Mouse (Mus musculus): ENCODE data around the gene Fam19a1. TPM values are rescaled to one million over a fixed set of nuclear protein-coding genes. Genes with fewer than 3 reads are reported as not detected.
A peak's percentile ranks its signal among the peaks of the same experiment; 100 is the strongest.

Fam19a1 gene
- polyA plus RNA-seq, 1 experiment from 2014 or later, result 7.0 TPM

- Histone ChIP-seq H3K4me2 (ENCODE audit: low read depth, low read length) (no peak overlapping the region), H3K9ac (ENCODE audit: low read length) (no peak overlapping the region), H3K4me1 (ENCODE audit: control insufficient read depth, insufficient read depth, low read length) (no peaks in the 10 kb centered on the region), H3K4me3 (replicated peaks; ENCODE audit: low read length) (no peak overlapping the region), H3K36me3 (ENCODE audit: control insufficient read depth, insufficient read depth, low read length) (no peaks in the 10 kb centered on the region), H3K27me3 (ENCODE audit: control insufficient read depth, insufficient read depth, low read length) (no peaks in the 10 kb centered on the region), H3K9me3 (replicated peaks; ENCODE audit: control insufficient read depth, low read length) (no peaks in the 10 kb centered on the region), H3K27ac (ENCODE audit: low read length) (no peak overlapping the region)
- 65% methylated on average over 2 of the region's 2 CpGs for WGBS
- no peak for ATAC-seq (ENCODE audit: insufficient read depth, low FRiP score)
Observed at GRCm38 (mm10) chr6:96435545-96435944, 322.6 kb downstream of the Fam19a1 start.

- WGBS, result 50% methylated on average over 3 of the region's 3 CpGs
- no peak for ATAC-seq (ENCODE audit: insufficient read depth, low FRiP score)
Observed at GRCm38 (mm10) chr6:96437814-96438213, 324.9 kb downstream of the Fam19a1 start.

GRCm38 (mm10) chr6:96439419-96439818, 326.5 kb downstream of the Fam19a1 start:
- ATAC-seq (ENCODE audit: insufficient read depth, low FRiP score), result no peak
- H3K27ac ChIP-seq (ENCODE audit: low read length), result no peak overlapping the region

More at GRCm38 (mm10) chr6:96437814-96438213, 324.9 kb downstream of the Fam19a1 start:
- Histone ChIP-seq H3K4me2 (ENCODE audit: low read depth, low read length) (no peak overlapping the region), H3K4me3 (replicated peaks; ENCODE audit: low read length) (no peak overlapping the region), H3K9ac (ENCODE audit: low read length) (no peak overlapping the region), H3K9me3 (replicated peaks; ENCODE audit: control insufficient read depth, low read length) (no peaks in the 10 kb centered on the region), H3K27me3 (ENCODE audit: control insufficient read depth, insufficient read depth, low read length) (no peaks in the 10 kb centered on the region), H3K36me3 (ENCODE audit: control insufficient read depth, insufficient read depth, low read length) (no peaks in the 10 kb centered on the region), H3K4me1 (ENCODE audit: control insufficient read depth, insufficient read depth, low read length) (no peaks in the 10 kb centered on the region), H3K27ac (ENCODE audit: low read length) (no peak overlapping the region)

GRCm38 (mm10) chr6:96441971-96442370, 329.0 kb downstream of the Fam19a1 start:
- H3K27ac ChIP-seq (ENCODE audit: low read length), result no peak overlapping the region
- H3K27me3 ChIP-seq (ENCODE audit: control insufficient read depth, insufficient read depth, low read length), result no peaks in the 10 kb centered on the region
- no peaks in the 10 kb centered on the region for H3K4me1 ChIP-seq (ENCODE audit: control insufficient read depth, insufficient read depth, low read length)
- H3K4me2 ChIP-seq (ENCODE audit: low read depth, low read length), result no peak overlapping the region
- 90% methylated on average over 3 of the region's 3 CpGs for WGBS
- H3K9ac ChIP-seq (ENCODE audit: low read length), result no peak overlapping the region
- no peaks in the 10 kb centered on the region for H3K36me3 ChIP-seq (ENCODE audit: control insufficient read depth, insufficient read depth, low read length)
- no peaks in the 10 kb centered on the region for H3K9me3 ChIP-seq (replicated peaks; ENCODE audit: control insufficient read depth, low read length)
- no peak overlapping the region for H3K4me3 ChIP-seq (replicated peaks; ENCODE audit: low read length)
- ATAC-seq (ENCODE audit: insufficient read depth, low FRiP score), result no peak

More at GRCm38 (mm10) chr6:96439419-96439818, 326.5 kb downstream of the Fam19a1 start:
- Histone ChIP-seq H3K4me3 (replicated peaks; ENCODE audit: low read length) (no peak overlapping the region), H3K4me1 (ENCODE audit: control insufficient read depth, insufficient read depth, low read length) (no peaks in the 10 kb centered on the region), H3K9me3 (replicated peaks; ENCODE audit: control insufficient read depth, low read length) (no peaks in the 10 kb centered on the region), H3K4me2 (ENCODE audit: low read depth, low read length) (no peak overlapping the region), H3K9ac (ENCODE audit: low read length) (no peak overlapping the region), H3K27me3 (ENCODE audit: control insufficient read depth, insufficient read depth, low read length) (no peaks in the 10 kb centered on the region), H3K36me3 (ENCODE audit: control insufficient read depth, insufficient read depth, low read length) (no peaks in the 10 kb centered on the region)
- WGBS, result 61% methylated on average over 2 of the region's 2 CpGs

- Histone ChIP-seq H3K4me1 (ENCODE audit: control insufficient read depth, insufficient read depth, low read length) (no peaks in the 10 kb centered on the region), H3K4me3 (replicated peaks; ENCODE audit: low read length) (no peak overlapping the region), H3K36me3 (ENCODE audit: control insufficient read depth, insufficient read depth, low read length) (no peaks in the 10 kb centered on the region), H3K9ac (ENCODE audit: low read length) (no peak overlapping the region), H3K9me3 (replicated peaks; ENCODE audit: control insufficient read depth, low read length) (no peaks in the 10 kb centered on the region), H3K4me2 (ENCODE audit: low read depth, low read length) (no peak overlapping the region), H3K27ac (ENCODE audit: low read length) (no peak overlapping the region), H3K27me3 (ENCODE audit: control insufficient read depth, insufficient read depth, low read length) (no peaks in the 10 kb centered on the region)
- 80% methylated on average over 4 of the region's 4 CpGs for WGBS
- ATAC-seq (ENCODE audit: insufficient read depth, low FRiP score), result no peak
Observed at GRCm38 (mm10) chr6:96447466-96447865, 334.5 kb downstream of the Fam19a1 start.

GRCm38 (mm10) chr6:96456266-96456665, 343.3 kb downstream of the Fam19a1 start:
- H3K4me3 ChIP-seq (replicated peaks; ENCODE audit: low read length), result no peak overlapping the region
- ATAC-seq (ENCODE audit: insufficient read depth, low FRiP score), result no peak
- no peaks in the 10 kb centered on the region for H3K36me3 ChIP-seq (ENCODE audit: control insufficient read depth, insufficient read depth, low read length)
- no peak overlapping the region for H3K27ac ChIP-seq (ENCODE audit: low read length)
- H3K4me1 ChIP-seq (ENCODE audit: control insufficient read depth, insufficient read depth, low read length), result no peaks in the 10 kb centered on the region
- H3K27me3 ChIP-seq (ENCODE audit: control insufficient read depth, insufficient read depth, low read length), result no peaks in the 10 kb centered on the region
- H3K9ac ChIP-seq (ENCODE audit: low read length), result no peak overlapping the region
- H3K4me2 ChIP-seq (ENCODE audit: low read depth, low read length), result no peak overlapping the region
- H3K9me3 ChIP-seq (replicated peaks; ENCODE audit: control insufficient read depth, low read length), result no peaks in the 10 kb centered on the region
- 66% methylated on average over 1 of the region's 1 CpGs for WGBS

- no peak overlapping the region for H3K9ac ChIP-seq (ENCODE audit: low read length)
- H3K27me3 ChIP-seq (ENCODE audit: control insufficient read depth, insufficient read depth, low read length), result no peaks in the 10 kb centered on the region
- no peak overlapping the region for H3K4me2 ChIP-seq (ENCODE audit: low read depth, low read length)
- H3K27ac ChIP-seq (ENCODE audit: low read length), result peak overlapping the region; percentile 52; the same call in 1 of the 2 replicates
- H3K4me1 ChIP-seq (ENCODE audit: control insufficient read depth, insufficient read depth, low read length), result no peaks in the 10 kb centered on the region
- no peak overlapping the region for H3K4me3 ChIP-seq (replicated peaks; ENCODE audit: low read length)
- H3K36me3 ChIP-seq (ENCODE audit: control insufficient read depth, insufficient read depth, low read length), result no peaks in the 10 kb centered on the region
- ATAC-seq (ENCODE audit: insufficient read depth, low FRiP score), result peak; percentile 94; the same call in 1 of the 2 replicates
- 48% methylated on average over 6 of the region's 6 CpGs for WGBS
- H3K9me3 ChIP-seq (replicated peaks; ENCODE audit: control insufficient read depth, low read length), result no peaks in the 10 kb centered on the region
Observed at GRCm38 (mm10) chr6:96457590-96458259, 344.8 kb downstream of the Fam19a1 start.

- H3K27ac ChIP-seq (ENCODE audit: low read length), result no peak overlapping the region
- no peak overlapping the region for H3K4me3 ChIP-seq (replicated peaks; ENCODE audit: low read length)
- H3K9ac ChIP-seq (ENCODE audit: low read length), result no peak overlapping the region
- 65% methylated on average over 4 of the region's 4 CpGs for WGBS
- H3K4me2 ChIP-seq (ENCODE audit: low read depth, low read length), result no peak overlapping the region
- ATAC-seq (ENCODE audit: insufficient read depth, low FRiP score), result no peak
- H3K4me1 ChIP-seq (ENCODE audit: control insufficient read depth, insufficient read depth, low read length), result no peaks in the 10 kb centered on the region
- no peaks in the 10 kb centered on the region for H3K9me3 ChIP-seq (replicated peaks; ENCODE audit: control insufficient read depth, low read length)
- no peaks in the 10 kb centered on the region for H3K36me3 ChIP-seq (ENCODE audit: control insufficient read depth, insufficient read depth, low read length)
- no peaks in the 10 kb centered on the region for H3K27me3 ChIP-seq (ENCODE audit: control insufficient read depth, insufficient read depth, low read length)
Observed at GRCm38 (mm10) chr6:96459041-96459440, 346.1 kb downstream of the Fam19a1 start.

- H3K9ac ChIP-seq (ENCODE audit: low read length), result no peak overlapping the region
- no peaks in the 10 kb centered on the region for H3K4me1 ChIP-seq (ENCODE audit: control insufficient read depth, insufficient read depth, low read length)
- WGBS, result 45% methylated on average over 5 of the region's 5 CpGs
- no peaks in the 10 kb centered on the region for H3K36me3 ChIP-seq (ENCODE audit: control insufficient read depth, insufficient read depth, low read length)
- H3K27me3 ChIP-seq (ENCODE audit: control insufficient read depth, insufficient read depth, low read length), result no peaks in the 10 kb centered on the region
- H3K4me3 ChIP-seq (replicated peaks; ENCODE audit: low read length), result no peak overlapping the region
- H3K9me3 ChIP-seq (replicated peaks; ENCODE audit: control insufficient read depth, low read length), result no peaks in the 10 kb centered on the region
- no peak overlapping the region for H3K4me2 ChIP-seq (ENCODE audit: low read depth, low read length)
- no peak overlapping the region for H3K27ac ChIP-seq (ENCODE audit: low read length)
- ATAC-seq (ENCODE audit: insufficient read depth, low FRiP score), result no peak
Observed at GRCm38 (mm10) chr6:96499464-96499863, 386.5 kb downstream of the Fam19a1 start.
